Mouse (Mus musculus) heart, postnatal 0 days (tissue): Measurements from ENCODE around the gene Akr1d1. TPM values are rescaled to one million over a fixed set of nuclear protein-coding genes. Genes with fewer than 3 reads are reported as not detected.

ENCODE experiments used
- ATAC-seq: fragments of 200-750 bp; cut with Nextera tagmentation; 2 replicates; pipeline ENCODE4 v1.8.0; 2017; ENCODE audit warnings: low read depth, moderate number of reproducible peaks, moderate library complexity; ENCODE audit not compliant: insufficient read depth
- DNase-seq: peaks from one replicate; pipeline ENCODE4 v3.0.0-alpha.2; 2016; ENCODE audit warnings: low spot score
- H3K27ac ChIP-seq: fragments of 300-500 bp; sonication (generic); 2 replicates; pipeline ENCODE4 v1.5.1; 2014; ENCODE audit warnings: low read depth, mild to moderate bottlenecking
- H3K27me3 ChIP-seq: fragments of 300-500 bp; sonication (generic); 2 replicates; pipeline ENCODE4 v1.6.1; 2014; ENCODE audit warnings: low read length, mixed read lengths; ENCODE audit not compliant: control insufficient read depth, insufficient read depth
- H3K36me3 ChIP-seq: fragments of 300-500 bp; sonication (generic); replicated peaks from 2 replicates; pipeline ENCODE4 v1.6.1; 2014; ENCODE audit warnings: low read length, mixed read lengths; ENCODE audit not compliant: control insufficient read depth, insufficient read depth
- H3K4me1 ChIP-seq: fragments of 300-500 bp; sonication (generic); 2 replicates; pipeline ENCODE4 v1.6.1; 2014; ENCODE audit warnings: antibody characterized with exemption; ENCODE audit not compliant: control insufficient read depth, insufficient read depth
- H3K4me2 ChIP-seq: fragments of 300-500 bp; sonication (generic); 2 replicates; pipeline ENCODE4 v1.6.1; 2014; ENCODE audit warnings: low read depth, mild to moderate bottlenecking, low read length, moderate library complexity
- H3K4me3 ChIP-seq: fragments of 300-500 bp; sonication (generic); 2 replicates; pipeline ENCODE4 v1.5.1; 2014; ENCODE audit warnings: low read depth, low read length
- H3K9ac ChIP-seq: fragments of 300-500 bp; sonication (generic); replicated peaks from 2 replicates; pipeline ENCODE4 v1.6.1; 2014; ENCODE audit warnings: low read depth, low read length, mixed read lengths
- H3K9me3 ChIP-seq: fragments of 300-500 bp; sonication (generic); replicated peaks from 2 replicates; pipeline ENCODE4 v1.6.1; 2016; ENCODE audit warnings: low read length; ENCODE audit not compliant: control insufficient read depth
- CTCF ChIP-seq: IDR thresholded peaks from 2 replicates; pipeline ENCODE4 v1.5.1; 2016; ENCODE audit warnings: antibody characterized with exemption, control low read depth, low read depth
- EP300 ChIP-seq: IDR thresholded peaks from 2 replicates; pipeline ENCODE4 v1.6.1; 2016; ENCODE audit warnings: antibody characterized with exemption, low read depth
- WGBS: fragments of 180-500 bp; shearing (Covaris S2); extraction: QIAGEN DNeasy Blood & Tissue Kit; methylation state at CpG from one replicate; pipeline ENCODE4 v1.1.7; 2014; 5-methylcytosine and 5-hydroxymethylcytosine counted together
- polyA plus RNA-seq: library from polyadenylated mRNA; unstranded; fragments of >200 nt; fragmentation: Nextera tagmentation; extraction: Ambion mirVana; gene quantifications from 2 replicates; pipeline ENCODE4 v1.2.1, GENCODE M21; 2015
- total RNA-seq: library from RNA; depleted of rRNA; stranded (reverse); fragments of >200 nt; gene quantifications from 2 replicates; pipeline ENCODE4 v1.2.3, GENCODE M21; 2014; ENCODE audit warnings: low replicate concordance

Akr1d1 gene
- total and polyA plus RNA-seq, 2 experiments from 2014 or later: not detected

DNA sequence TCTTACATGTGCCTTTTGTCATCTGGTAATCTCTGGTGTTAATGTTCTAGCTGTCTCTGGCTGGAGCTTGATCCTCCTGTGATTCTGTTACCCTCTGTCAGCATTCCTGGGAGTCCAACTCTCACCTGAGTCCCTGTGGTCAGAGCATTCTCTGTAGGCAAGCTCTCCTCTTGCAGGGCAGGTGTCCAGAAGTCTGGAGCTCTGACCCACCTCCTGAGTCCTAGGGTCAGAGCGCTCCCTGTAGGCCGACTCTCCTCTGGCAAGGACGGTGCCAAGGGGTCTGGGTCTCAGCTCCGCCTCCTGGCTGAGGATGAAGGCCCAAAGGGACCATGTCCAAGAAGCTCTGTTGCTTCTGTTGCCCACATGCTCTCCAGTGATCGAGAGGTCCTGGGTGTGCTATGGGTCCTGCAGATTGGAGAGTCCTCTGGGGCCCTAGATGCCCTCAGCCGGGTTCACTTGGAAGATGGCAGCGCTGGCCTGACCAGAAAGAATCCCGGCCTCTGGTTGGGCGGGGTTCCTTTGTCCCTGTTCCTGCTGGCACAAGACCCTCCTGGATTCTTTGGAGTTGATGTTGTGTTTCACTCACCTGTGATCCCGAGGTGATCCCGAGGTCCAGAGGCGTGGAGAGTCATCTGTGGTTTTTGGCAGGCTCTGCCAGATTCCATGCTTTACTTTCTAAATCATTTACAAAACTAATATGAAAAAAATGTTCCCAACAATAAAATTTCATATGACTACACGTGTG, 9.2 kb upstream of the Akr1d1 start:
- WGBS: 87% methylated on average over 13 of the region's 13 CpGs
- TF ChIP-seq CTCF (no peak), EP300 (no peak)
- DNase-seq: no peak
- Histone ChIP-seq H3K27me3 (no peaks in the 10 kb centered on the region), H3K4me3 (no peak overlapping the region), H3K36me3 (no peaks in the 10 kb centered on the region), H3K4me2 (no peak overlapping the region), H3K9ac (no peak overlapping the region), H3K4me1 (no peaks in the 10 kb centered on the region), H3K9me3 (peaks cover 6% of the 10 kb centered on the region), H3K27ac (no peak overlapping the region)
- no peak for ATAC-seq

DNA sequence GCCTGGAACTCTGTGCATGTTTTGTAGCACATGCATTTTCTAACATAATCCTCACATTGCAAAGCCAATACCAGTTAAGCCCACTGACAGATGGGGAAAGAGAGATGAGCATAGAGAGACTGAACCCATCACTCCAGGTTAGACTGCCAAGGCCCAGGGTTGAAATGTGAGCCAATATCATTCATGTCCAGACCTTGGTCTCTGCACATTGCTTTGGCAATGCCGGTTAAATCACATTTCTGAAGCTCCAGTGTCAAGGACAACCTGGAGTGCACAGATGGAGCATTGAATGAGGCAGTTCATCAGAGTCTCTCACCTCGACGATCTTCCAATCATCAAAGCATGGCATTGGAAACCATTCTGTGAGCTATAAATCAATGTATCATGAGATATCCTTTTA, 2.1 kb downstream of the Akr1d1 start:
- TF ChIP-seq CTCF: no peak
- TF ChIP-seq EP300: no peak
- H3K9ac ChIP-seq: no peak overlapping the region
- H3K4me1 ChIP-seq: no peaks in the 10 kb centered on the region
- WGBS: 86% methylated on average over 3 of the region's 3 CpGs
- H3K4me3 ChIP-seq: no peak overlapping the region
- H3K4me2 ChIP-seq: no peak overlapping the region
- H3K27me3 ChIP-seq: no peaks in the 10 kb centered on the region
- H3K36me3 ChIP-seq: no peaks in the 10 kb centered on the region
- DNase-seq: no peak
- H3K27ac ChIP-seq: no peak overlapping the region
- H3K9me3 ChIP-seq: no peaks in the 10 kb centered on the region
- no peak for ATAC-seq

DNA sequence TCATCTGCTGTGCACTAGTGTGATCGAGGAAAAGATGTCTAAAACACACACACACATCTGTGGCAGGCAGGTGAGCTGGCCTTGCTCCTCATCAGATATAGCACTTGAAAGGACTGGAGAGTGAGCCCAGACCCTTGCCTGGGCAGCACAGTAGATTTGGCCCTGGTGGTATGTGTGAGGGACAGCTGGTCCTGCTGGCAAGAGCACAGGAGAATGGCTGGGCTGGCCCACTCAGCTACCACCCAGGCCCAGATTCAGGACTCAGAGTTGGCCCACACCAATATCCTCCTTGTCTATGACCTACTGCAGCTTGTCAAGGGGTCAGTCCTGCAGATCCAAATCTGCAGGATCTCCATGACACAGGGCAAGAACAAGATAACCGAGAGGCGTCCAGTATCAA, 6.9 kb downstream of the Akr1d1 start:
- no peaks in the 10 kb centered on the region for H3K4me1 ChIP-seq
- H3K4me2 ChIP-seq: no peak overlapping the region
- DNase-seq (no peak), ATAC-seq (no peak)
- no peaks in the 10 kb centered on the region for H3K9me3 ChIP-seq
- H3K27me3 ChIP-seq: no peaks in the 10 kb centered on the region
- TF ChIP-seq EP300 (no peak), CTCF (no peak)
- H3K36me3 ChIP-seq: no peaks in the 10 kb centered on the region
- H3K4me3 ChIP-seq: no peak overlapping the region
- H3K27ac ChIP-seq: no peak overlapping the region
- WGBS: 69% methylated on average over 3 of the region's 3 CpGs
- no peak overlapping the region for H3K9ac ChIP-seq

DNA sequence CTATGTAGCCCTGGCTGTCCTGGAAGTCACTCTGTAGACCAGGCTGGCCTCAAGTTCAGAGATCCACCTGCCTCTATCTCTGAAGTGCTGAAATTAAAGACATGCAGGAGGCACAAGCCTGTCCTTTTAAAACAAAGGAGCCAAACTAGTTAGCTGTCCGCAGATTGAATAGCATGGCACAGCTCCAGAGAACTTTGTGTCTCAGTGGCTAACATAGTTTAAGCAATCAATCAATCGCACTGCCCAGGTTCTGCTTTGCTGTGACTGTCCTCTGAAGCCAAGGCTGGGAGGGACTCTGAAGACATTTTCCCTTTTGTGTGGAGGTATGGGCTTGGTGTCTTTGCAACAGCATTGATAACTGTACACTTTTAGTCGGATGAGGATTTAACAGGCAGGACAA, 7.8 kb downstream of the Akr1d1 start:
- Histone ChIP-seq H3K4me1 (no peaks in the 10 kb centered on the region), H3K9me3 (no peaks in the 10 kb centered on the region), H3K4me2 (no peak overlapping the region), H3K9ac (no peak overlapping the region), H3K36me3 (no peaks in the 10 kb centered on the region), H3K27me3 (no peaks in the 10 kb centered on the region), H3K4me3 (no peak overlapping the region), H3K27ac (no peak overlapping the region)
- WGBS: 72% methylated on average over 3 of the region's 3 CpGs
- DNase-seq (no peak), ATAC-seq (no peak)
- TF ChIP-seq EP300 (no peak), CTCF (no peak)

DNA sequence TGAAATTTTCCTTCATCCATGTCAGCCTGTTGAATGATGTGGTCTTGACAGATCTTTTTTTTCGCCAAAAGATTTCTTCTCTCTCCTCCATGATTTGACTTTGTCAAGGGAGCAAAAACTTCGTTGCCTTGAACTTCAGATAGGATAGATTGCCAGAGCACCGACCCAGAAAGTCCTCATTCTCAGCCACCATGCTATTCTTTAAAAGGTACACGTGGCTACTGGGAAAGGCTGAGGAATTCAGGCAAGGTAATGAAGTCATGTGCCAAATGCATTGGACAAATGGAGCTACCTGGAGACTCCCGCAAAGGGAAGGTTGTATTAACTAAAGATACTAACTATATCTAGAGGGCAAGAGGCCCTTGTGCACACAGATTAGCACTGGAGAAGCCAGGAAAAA, 8.8 kb downstream of the Akr1d1 start:
- Histone ChIP-seq H3K4me3 (no peak overlapping the region), H3K4me2 (no peak overlapping the region), H3K27ac (no peak overlapping the region), H3K27me3 (no peaks in the 10 kb centered on the region), H3K9ac (no peak overlapping the region), H3K36me3 (no peaks in the 10 kb centered on the region), H3K9me3 (no peaks in the 10 kb centered on the region), H3K4me1 (no peaks in the 10 kb centered on the region)
- ATAC-seq (no peak), DNase-seq (no peak)
- no peak for TF ChIP-seq CTCF
- TF ChIP-seq EP300: no peak
- 78% methylated on average over 5 of the region's 5 CpGs for WGBS

DNA sequence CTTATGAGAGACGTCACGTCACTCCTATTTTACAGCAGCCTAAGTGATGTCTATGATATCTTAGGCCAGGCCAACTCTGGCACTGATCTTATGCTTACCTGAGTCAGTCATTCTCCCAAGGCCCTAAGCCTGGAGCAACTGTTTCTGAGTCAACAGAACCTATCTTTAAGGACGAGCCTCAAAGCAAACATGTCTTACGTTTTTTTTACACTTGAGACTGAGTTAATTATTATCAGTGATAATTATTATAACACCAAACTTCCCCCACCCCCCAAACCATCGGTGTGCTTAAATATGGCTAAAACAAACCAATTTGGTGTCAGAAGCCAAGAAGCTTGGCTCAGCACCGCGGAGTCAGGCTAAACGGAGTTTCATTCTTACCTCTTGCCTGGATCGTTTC, 9.4 kb downstream of the Akr1d1 start:
- no peaks in the 10 kb centered on the region for H3K27me3 ChIP-seq
- DNase-seq (no peak), ATAC-seq (no peak)
- H3K4me3 ChIP-seq: no peak overlapping the region
- no peaks in the 10 kb centered on the region for H3K4me1 ChIP-seq
- no peaks in the 10 kb centered on the region for H3K9me3 ChIP-seq
- no peak overlapping the region for H3K4me2 ChIP-seq
- no peaks in the 10 kb centered on the region for H3K36me3 ChIP-seq
- no peak overlapping the region for H3K9ac ChIP-seq
- 78% methylated on average over 9 of the region's 9 CpGs for WGBS
- H3K27ac ChIP-seq: no peak overlapping the region
- TF ChIP-seq CTCF: no peak
- no peak for TF ChIP-seq EP300
